Mouse (Mus musculus): ENCODE results near the gene Tmem132b.
A peak's percentile ranks its signal among the peaks of the same experiment; 100 is the strongest.

The Tmem132b gene

GRCm38 (mm10) chr5:125772756-125773155 is 241.2 kb downstream of the Tmem132b start:
- DNase-seq (ENCODE audit: low spot score), result no peak

- DNase-seq (ENCODE audit: low spot score), result no peak
These were observed 248.8 kb downstream of the Tmem132b start for GRCm38 (mm10) chr5:125780332-125780731.

- DNase-seq (ENCODE audit: low spot score), result no peak
These were observed 261.1 kb downstream of the Tmem132b start for GRCm38 (mm10) chr5:125792643-125793042.

- no peak for DNase-seq (ENCODE audit: low spot score)
These were observed 262.7 kb downstream of the Tmem132b start for GRCm38 (mm10) chr5:125794318-125794717.

GRCm38 (mm10) chr5:125799622-125800021 is 268.0 kb downstream of the Tmem132b start:
- DNase-seq (ENCODE audit: low spot score), result no peak

- DNase-seq (ENCODE audit: low spot score), result peak; percentile 36
These were observed 268.5 kb downstream of the Tmem132b start for GRCm38 (mm10) chr5:125800025-125800424.

GRCm38 (mm10) chr5:125802801-125803200 is 271.2 kb downstream of the Tmem132b start:
- DNase-seq (ENCODE audit: low spot score), result no peak

- DNase-seq (ENCODE audit: low spot score), result no peak
These were observed 273.8 kb downstream of the Tmem132b start for GRCm38 (mm10) chr5:125805327-125805726.

GRCm38 (mm10) chr5:125807861-125808260 is 276.3 kb downstream of the Tmem132b start:
- DNase-seq (ENCODE audit: low spot score), result no peak

GRCm38 (mm10) chr5:125829342-125829741 is 297.8 kb downstream of the Tmem132b start:
- DNase-seq (ENCODE audit: low spot score), result no peak

GRCm38 (mm10) chr5:125835890-125836289 is 304.3 kb downstream of the Tmem132b start:
- no peak for DNase-seq (ENCODE audit: low spot score)

- no peak for DNase-seq (ENCODE audit: low spot score)
These were observed 305.2 kb downstream of the Tmem132b start for GRCm38 (mm10) chr5:125836761-125837160.
